Mouse (Mus musculus) lung, postnatal 0 days (tissue): ENCODE measurements at regions not wholly inside any gene's neighbourhood (a gene's known extent, or its start where the extent isn't known, plus 50 kb on each side); places are given as distances from the start of the nearest gene placed in this dataset.

Experiments used
- ATAC-seq: fragments of 200-750 bp; cut with Nextera tagmentation; 2 replicates; pipeline ENCODE4 v1.8.0; 2017; ENCODE audit warnings: moderate library complexity
- DNase-seq: peaks from one replicate; pipeline ENCODE4 v3.0.0-alpha.2; 2016; ENCODE audit warnings: low spot score
- H3K27ac ChIP-seq: fragments of 300-500 bp; sonication (generic); 2 replicates; pipeline ENCODE4 v1.5.1; 2014; ENCODE audit warnings: antibody characterized with exemption, mild to moderate bottlenecking, low read length, mixed read lengths
- H3K27me3 ChIP-seq: fragments of 300-500 bp; sonication (generic); replicated peaks from 2 replicates; pipeline ENCODE4 v1.6.1; 2014; ENCODE audit warnings: low read length, mixed read lengths; ENCODE audit not compliant: insufficient read depth
- H3K36me3 ChIP-seq: fragments of 300-500 bp; sonication (generic); 2 replicates; pipeline ENCODE4 v1.6.1; 2014; ENCODE audit warnings: low read length, mixed read lengths; ENCODE audit not compliant: insufficient read depth
- H3K4me1 ChIP-seq: fragments of 300-500 bp; sonication (generic); 2 replicates; pipeline ENCODE4 v1.6.1; 2014; ENCODE audit warnings: antibody characterized with exemption, low read depth, low read length, mixed read lengths; ENCODE audit not compliant: insufficient read depth
- H3K4me2 ChIP-seq: fragments of 300-500 bp; sonication (generic); replicated peaks from 2 replicates; pipeline ENCODE4 v1.6.1; 2014; ENCODE audit warnings: low read depth, mild to moderate bottlenecking, low read length, moderate library complexity, mixed read lengths
- H3K4me3 ChIP-seq: fragments of 300-500 bp; sonication (generic); 2 replicates; pipeline ENCODE4 v1.5.1; 2014; ENCODE audit warnings: low read depth, low read length
- H3K9ac ChIP-seq: fragments of 300-500 bp; sonication (generic); replicated peaks from 2 replicates; pipeline ENCODE4 v1.6.1; 2014; ENCODE audit warnings: low read depth, mild to moderate bottlenecking
- H3K9me3 ChIP-seq: fragments of 300-500 bp; sonication (generic); 2 replicates; pipeline ENCODE4 v1.6.1; 2016; ENCODE audit warnings: low read length, mixed read lengths
- CTCF ChIP-seq: IDR thresholded peaks from 2 replicates; pipeline ENCODE4 v1.5.1; 2016; ENCODE audit warnings: antibody characterized with exemption, mild to moderate bottlenecking
- EP300 ChIP-seq: IDR thresholded peaks from 2 replicates; pipeline ENCODE4 v1.6.1; 2016; ENCODE audit warnings: antibody characterized with exemption, mild to moderate bottlenecking, control low read depth
- WGBS: fragments of 180-500 bp; shearing (Covaris S2); extraction: QIAGEN DNeasy Blood & Tissue Kit; methylation state at CpG from one replicate; pipeline ENCODE4 v1.1.7; 2014; 5-methylcytosine and 5-hydroxymethylcytosine counted together

- Histone ChIP-seq H3K27ac (no peak overlapping the region), H3K4me1 (no peaks in the 10 kb centered on the region), H3K4me2 (no peak overlapping the region), H3K9me3 (no peaks in the 10 kb centered on the region), H3K27me3 (no peaks in the 10 kb centered on the region), H3K9ac (no peak overlapping the region), H3K36me3 (no peaks in the 10 kb centered on the region), H3K4me3 (no peak overlapping the region)
- no peak for ATAC-seq
- 39% methylated on average over 4 of the region's 4 CpGs for WGBS
- TF ChIP-seq EP300 (no peak), CTCF (no peak)
- DNase-seq: no peak
Observed at GRCm38 (mm10) chr8:88916064-88916463, 127.9 kb downstream of the Sall1 start.

GRCm38 (mm10) chr8:88914657-88915056, 129.3 kb downstream of the Sall1 start:
- H3K9me3 ChIP-seq: no peaks in the 10 kb centered on the region

GRCm38 (mm10) chr8:88914190-88914589, 129.8 kb downstream of the Sall1 start:
- ATAC-seq (no peak), DNase-seq (no peak)
- Histone ChIP-seq H3K4me1 (no peaks in the 10 kb centered on the region), H3K9ac (no peak overlapping the region), H3K27me3 (no peaks in the 10 kb centered on the region), H3K9me3 (no peaks in the 10 kb centered on the region), H3K4me3 (no peak overlapping the region), H3K36me3 (no peaks in the 10 kb centered on the region), H3K4me2 (no peak overlapping the region), H3K27ac (no peak overlapping the region)
- no peak for TF ChIP-seq CTCF
- TF ChIP-seq EP300: no peak
- 53% methylated on average over 6 of the region's 6 CpGs for WGBS

More at GRCm38 (mm10) chr8:88914657-88915056, 129.3 kb downstream of the Sall1 start:
- 79% methylated on average over 6 of the region's 6 CpGs for WGBS
- TF ChIP-seq EP300: no peak
- TF ChIP-seq CTCF: no peak
- DNase-seq: no peak
- no peaks in the 10 kb centered on the region for H3K27me3 ChIP-seq
- ATAC-seq: no peak
- no peaks in the 10 kb centered on the region for H3K4me1 ChIP-seq
- no peak overlapping the region for H3K27ac ChIP-seq
- H3K4me3 ChIP-seq: no peak overlapping the region
- H3K9ac ChIP-seq: no peak overlapping the region
- H3K4me2 ChIP-seq: no peak overlapping the region
- H3K36me3 ChIP-seq: no peaks in the 10 kb centered on the region

- 83% methylated on average over 6 of the region's 6 CpGs for WGBS
- H3K4me1 ChIP-seq: no peaks in the 10 kb centered on the region
- no peak overlapping the region for H3K4me3 ChIP-seq
- no peak for TF ChIP-seq EP300
- peak; percentile 56 for TF ChIP-seq CTCF
- H3K27me3 ChIP-seq: no peaks in the 10 kb centered on the region
- no peaks in the 10 kb centered on the region for H3K9me3 ChIP-seq
- no peak overlapping the region for H3K4me2 ChIP-seq
- DNase-seq: no peak
- no peak overlapping the region for H3K27ac ChIP-seq
- ATAC-seq: no peak
- no peaks in the 10 kb centered on the region for H3K36me3 ChIP-seq
- no peak overlapping the region for H3K9ac ChIP-seq
Observed at GRCm38 (mm10) chr8:88906244-88906643, 137.7 kb downstream of the Sall1 start.

GRCm38 (mm10) chr8:88903094-88903493, 140.9 kb downstream of the Sall1 start:
- Histone ChIP-seq H3K4me2 (no peak overlapping the region), H3K27me3 (no peaks in the 10 kb centered on the region), H3K9me3 (no peaks in the 10 kb centered on the region), H3K27ac (no peak overlapping the region), H3K4me3 (no peak overlapping the region), H3K9ac (no peak overlapping the region), H3K4me1 (no peaks in the 10 kb centered on the region), H3K36me3 (no peaks in the 10 kb centered on the region)
- WGBS: 39% methylated on average over 12 of the region's 12 CpGs
- no peak for ATAC-seq
- DNase-seq: no peak
- TF ChIP-seq EP300: no peak
- no peak for TF ChIP-seq CTCF

- Histone ChIP-seq H3K36me3 (no peaks in the 10 kb centered on the region), H3K9me3 (no peaks in the 10 kb centered on the region), H3K4me3 (no peak overlapping the region), H3K27me3 (no peaks in the 10 kb centered on the region), H3K4me2 (no peak overlapping the region), H3K4me1 (no peaks in the 10 kb centered on the region), H3K27ac (no peak overlapping the region), H3K9ac (no peak overlapping the region)
- TF ChIP-seq EP300 (no peak), CTCF (no peak)
- 77% methylated on average over 15 of the region's 15 CpGs for WGBS
- ATAC-seq (no peak), DNase-seq (no peak)
Observed at GRCm38 (mm10) chr8:88883751-88884390, 160.1 kb downstream of the Sall1 start.

GRCm38 (mm10) chr8:88879857-88880256, 164.1 kb downstream of the Sall1 start:
- H3K36me3 ChIP-seq: no peaks in the 10 kb centered on the region
- ATAC-seq: no peak
- no peak overlapping the region for H3K4me2 ChIP-seq
- H3K4me1 ChIP-seq: no peaks in the 10 kb centered on the region
- H3K9ac ChIP-seq: no peak overlapping the region
- WGBS: 52% methylated on average over 7 of the region's 7 CpGs
- peak; percentile 29 for DNase-seq
- H3K4me3 ChIP-seq: no peak overlapping the region
- TF ChIP-seq CTCF: no peak
- no peak for TF ChIP-seq EP300
- no peaks in the 10 kb centered on the region for H3K9me3 ChIP-seq
- H3K27ac ChIP-seq: no peak overlapping the region
- H3K27me3 ChIP-seq: no peaks in the 10 kb centered on the region
